Mouse (Mus musculus): ENCODE data around the gene Gm40460.
A peak's percentile ranks its signal among the peaks of the same experiment; 100 is the strongest.
"Not testable (repeated sequence)": the region's sequence is repeated elsewhere in the genome, so short reads cannot be mapped to it uniquely, and the experiment has no call there.

Gm40460 gene

DNA sequence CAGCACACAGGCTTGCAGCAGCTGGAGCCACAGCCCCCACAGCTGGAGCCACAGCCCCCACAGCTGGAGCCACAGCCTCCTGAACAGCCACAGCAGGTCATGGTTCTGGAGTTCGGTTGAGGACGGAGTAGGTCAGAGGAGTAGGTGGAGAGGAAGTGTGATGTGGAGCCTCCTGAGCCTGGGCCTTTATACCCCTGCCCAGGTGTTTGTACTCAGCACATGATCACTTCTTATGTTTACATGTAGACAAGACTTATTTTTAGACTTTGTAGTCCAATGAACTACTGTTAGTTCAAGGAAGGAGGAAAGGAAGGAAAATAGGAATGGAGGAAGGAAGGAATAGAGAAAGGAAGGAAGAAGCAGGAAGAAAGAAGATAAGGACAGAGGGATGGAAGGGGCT lies at the start of gene Gm40460:
Gm40460 (minus strand) TSS at position 101 of the 400 bp plus-strand sequence.
- no peak for DNase-seq (ENCODE audit: low spot score)

DNA sequence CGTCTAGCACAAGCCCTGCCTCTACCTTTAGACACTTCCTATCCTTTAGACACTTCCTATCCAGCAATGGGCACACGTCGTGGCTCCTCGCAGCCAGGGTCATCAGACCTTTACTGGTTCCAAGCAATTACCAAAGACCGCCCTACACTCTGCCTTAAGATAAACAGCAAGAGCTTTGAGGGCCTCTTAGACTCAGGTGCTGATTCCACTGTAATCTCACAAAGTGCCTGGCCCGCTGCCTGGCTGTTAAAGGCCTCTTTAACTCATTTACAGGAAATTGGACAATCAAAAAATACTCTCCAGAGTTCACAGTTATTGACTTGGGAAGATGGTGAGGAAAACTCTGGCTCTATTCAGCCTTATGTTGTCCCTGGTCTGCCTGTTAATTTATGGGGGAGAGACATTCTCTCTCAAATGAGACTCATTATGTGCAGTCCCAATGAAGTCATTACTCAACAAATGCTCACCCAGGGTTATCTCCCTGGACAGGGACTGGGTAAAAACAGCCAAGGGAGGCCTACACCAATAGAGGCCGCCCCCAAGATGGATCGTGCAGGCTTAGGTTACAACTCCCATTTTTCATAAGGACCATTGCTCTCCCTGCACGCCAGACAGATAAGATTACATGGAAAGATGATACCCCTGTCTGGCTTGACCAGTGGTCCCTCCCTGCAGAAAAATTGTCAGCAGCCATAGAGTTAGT lies 45.2 kb upstream of the Gm40460 start:
- DNase-seq (ENCODE audit: low spot score): not testable (repeated sequence)

- DNase-seq (ENCODE audit: low spot score): peak; percentile 4
These were observed 44.4 kb upstream of the Gm40460 start for GRCm38 (mm10) chr7:142285130-142285835.

DNA sequence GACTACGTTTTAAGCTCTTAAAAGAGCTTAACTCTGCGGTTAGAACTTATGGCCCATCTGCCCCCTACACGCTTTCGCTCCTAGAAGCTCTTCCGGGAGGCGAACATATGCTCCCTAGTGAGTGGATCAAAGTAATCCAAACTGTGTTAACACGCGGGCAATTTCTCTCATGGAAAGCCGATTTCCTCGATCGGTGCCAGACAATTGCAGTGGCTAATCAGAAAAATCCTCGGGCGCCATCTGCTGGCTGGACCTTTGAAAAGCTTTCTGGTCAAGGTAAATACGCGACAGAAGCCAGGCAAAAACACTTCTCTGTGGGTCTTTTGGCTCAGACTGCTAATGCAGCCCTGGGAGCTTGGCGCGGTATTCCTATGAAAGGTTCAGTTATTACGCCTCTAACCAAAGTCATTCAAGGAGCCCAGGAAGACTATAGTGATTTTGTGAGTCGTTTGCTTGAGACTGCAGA lies 43.8 kb upstream of the Gm40460 start:
- peak; percentile 77 for DNase-seq (ENCODE audit: low spot score)

DNA sequence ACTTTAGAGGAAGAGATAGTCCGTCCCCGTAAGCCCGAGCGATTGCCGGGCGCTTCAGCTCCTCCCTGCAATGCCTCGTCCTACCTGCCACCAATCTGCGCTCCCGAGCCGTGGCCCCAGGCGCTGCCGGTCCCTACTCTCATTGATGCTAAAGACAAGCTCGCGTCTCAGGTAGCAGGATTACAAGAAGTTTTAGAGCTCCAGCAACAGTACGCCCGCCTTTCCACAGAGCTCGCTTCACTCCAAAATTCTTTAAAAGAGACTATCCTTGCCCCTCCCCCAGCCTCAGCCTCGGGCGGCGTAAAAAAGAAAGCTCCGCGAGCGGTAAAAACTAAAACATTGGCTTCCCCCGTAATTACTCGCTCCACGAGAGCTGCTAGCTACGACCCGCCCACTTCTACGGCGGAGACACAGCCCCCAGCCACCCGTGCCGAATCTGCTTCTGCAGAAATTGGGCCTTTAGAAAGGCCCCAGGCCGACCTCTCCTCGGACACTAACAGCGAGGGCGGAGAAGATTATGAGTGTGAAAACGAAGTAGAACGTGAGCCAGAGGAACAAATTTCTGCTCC lies 43.2 kb upstream of the Gm40460 start:
- DNase-seq (ENCODE audit: low spot score): peak; percentile 5

DNA sequence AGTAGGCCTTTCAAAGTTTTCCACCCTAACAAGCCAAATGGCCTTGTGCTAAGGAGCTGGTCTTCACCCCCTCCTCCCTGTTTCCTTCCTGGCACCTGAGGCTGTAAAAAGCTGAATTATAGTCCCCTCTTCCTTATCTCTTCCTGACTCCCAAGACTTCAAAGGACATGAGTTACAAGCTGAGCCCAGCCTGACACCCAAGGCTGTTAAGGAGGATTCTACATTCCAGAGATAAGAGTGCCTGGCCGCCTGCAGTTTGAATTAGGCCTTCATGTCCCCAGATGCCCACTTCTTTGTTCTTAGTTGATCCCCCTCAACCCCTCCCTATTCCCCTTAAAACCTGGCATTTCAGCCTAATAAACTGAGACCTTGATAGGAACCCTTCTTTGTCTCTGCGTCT lies 42.0 kb upstream of the Gm40460 start:
- DNase-seq (ENCODE audit: low spot score): not testable (repeated sequence)

- not testable (repeated sequence) for DNase-seq (ENCODE audit: low spot score)
These were observed 38.4 kb upstream of the Gm40460 start for GRCm38 (mm10) chr7:142279291-142279690.

DNA sequence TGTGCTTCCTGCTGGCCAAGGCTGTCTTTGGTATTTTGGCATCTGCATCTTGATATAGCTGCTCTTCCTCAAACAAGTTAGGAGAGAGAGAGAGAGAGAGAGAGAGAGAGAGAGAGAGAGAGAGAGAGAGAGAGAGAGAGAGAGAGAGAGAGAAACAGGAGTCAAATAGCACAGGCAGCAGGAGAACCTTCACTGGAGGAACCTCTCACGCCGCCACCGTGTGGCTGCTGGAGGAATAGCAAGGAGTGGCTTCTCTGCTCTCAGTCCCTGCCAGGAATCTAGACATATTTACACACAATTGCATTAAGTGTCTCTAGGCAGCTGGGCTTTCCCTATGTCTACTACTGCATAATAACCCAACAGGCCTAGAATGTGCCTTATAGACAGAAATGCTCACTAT lies 37.3 kb upstream of the Gm40460 start:
- DNase-seq (ENCODE audit: low spot score): peak; percentile 23

- DNase-seq (ENCODE audit: low spot score): not testable (repeated sequence)
These were observed 33.4 kb upstream of the Gm40460 start, which contains the start of gene Gm4559 for GRCm38 (mm10) chr7:142274263-142274662. Gene Gm4559, minus strand, starts transcription at chr7:142274363.

DNA sequence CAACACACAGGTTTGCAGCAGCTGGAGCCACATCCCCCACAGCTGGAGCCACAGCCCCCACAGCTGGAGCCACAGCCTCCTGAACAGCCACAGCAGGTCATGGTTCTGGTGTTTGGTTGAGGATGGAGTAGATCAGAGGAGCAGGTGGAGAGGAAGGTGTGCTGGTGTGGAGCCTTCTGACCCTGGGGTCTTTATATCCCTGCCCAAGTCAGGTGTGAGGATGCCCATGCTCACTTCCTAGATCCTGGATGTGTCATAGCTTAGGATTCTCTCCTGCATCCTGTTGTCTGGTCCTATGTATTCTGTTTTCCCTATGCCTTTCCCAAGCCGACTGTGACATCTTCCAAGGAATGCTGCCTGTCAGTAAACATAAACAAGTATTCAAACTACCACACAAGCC lies 17.4 kb upstream of the Gm40460 start, which contains the start of gene Gm2431:
Gm2431 (minus strand) TSS at position 101 of the 400 bp plus-strand sequence.
- not testable (repeated sequence) for DNase-seq (ENCODE audit: low spot score)

DNA sequence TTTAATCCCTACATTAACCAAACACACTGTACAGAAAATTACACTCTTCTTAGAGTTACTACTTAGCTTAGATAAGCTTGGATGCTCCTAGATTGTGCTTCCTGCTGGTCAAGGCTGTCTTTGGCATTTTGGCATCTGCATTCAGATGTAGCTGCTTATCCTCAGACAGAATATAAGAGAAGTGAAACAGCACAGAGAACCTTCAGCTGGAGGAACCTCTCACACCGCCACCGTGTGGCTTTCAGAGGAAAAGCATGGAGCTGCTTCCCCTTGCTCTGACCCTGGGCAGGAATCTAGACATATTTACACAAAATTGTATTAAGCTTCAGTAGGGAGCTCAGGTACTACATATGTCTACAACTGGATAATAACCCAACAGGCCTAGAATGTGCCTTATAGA lies 14.6 kb upstream of the Gm40460 start:
- no peak for DNase-seq (ENCODE audit: low spot score)

DNA sequence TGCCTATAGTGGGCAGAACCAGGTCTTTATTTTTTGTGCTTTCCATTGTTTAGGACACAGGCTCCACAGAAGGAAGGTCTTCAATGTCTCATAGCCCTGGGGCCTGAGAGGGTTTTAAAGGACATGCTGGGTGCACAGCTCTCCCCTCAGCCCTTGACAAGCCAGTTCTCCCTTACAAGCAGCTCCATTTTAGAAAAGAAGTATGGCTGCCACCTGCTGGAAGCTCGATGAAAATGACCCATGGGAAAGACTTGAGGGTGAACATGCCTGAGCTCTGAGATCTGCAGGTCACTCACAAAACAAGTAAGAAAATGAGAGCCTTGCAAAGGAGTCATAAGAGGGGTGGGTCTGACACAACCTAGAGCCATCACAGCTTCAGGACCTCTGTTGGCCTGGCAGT lies 8.9 kb upstream of the Gm40460 start:
- DNase-seq (ENCODE audit: low spot score): peak; percentile 1

- no peak for DNase-seq (ENCODE audit: low spot score)
These were observed 9.3 kb downstream of the Gm40460 start for GRCm38 (mm10) chr7:142231540-142231939.

DNA sequence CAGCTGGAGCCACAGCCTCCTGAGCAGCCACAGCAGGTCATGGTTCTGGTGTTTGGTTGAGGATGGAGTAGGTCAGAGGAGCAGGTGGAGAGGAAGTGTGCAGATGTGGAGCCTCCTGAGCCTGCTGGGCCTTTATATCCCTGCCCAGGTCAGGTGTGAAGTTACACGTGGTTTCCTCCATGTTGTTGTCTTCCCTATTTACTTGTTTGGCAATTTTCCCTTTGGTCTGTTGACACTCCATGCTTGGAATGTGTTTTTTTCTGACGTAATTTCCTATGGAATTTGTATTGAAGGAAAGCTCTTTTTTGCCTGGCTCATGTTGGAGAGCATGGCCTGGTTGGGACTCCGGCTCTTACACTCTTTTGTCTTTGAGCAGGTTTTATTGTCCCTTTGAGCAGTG lies 11.0 kb downstream of the Gm40460 start, which contains the start of gene Krtap5-5:
Krtap5-5 (minus strand) TSS at position 101 of the 400 bp plus-strand sequence.
- DNase-seq (ENCODE audit: low spot score): not testable (repeated sequence)

DNA sequence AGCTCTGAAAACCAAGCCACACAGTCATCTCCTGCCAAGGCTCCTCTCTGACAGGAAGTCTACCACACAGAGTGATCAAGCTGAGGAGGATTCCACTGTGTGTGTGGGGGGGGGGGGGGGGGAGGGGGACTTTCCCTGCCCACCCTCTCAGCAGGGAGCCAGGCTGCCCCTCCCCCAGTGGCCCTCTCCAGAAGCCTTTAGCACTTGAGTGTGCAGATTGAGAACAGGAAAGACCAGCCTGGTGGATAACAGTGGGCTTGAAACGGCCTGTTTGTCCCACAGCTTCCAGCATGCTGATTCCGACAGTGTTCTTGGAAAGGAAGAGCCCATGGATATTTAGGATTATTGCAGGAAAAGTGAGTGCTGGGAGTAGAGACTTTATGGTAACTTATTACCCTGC lies 16.4 kb downstream of the Gm40460 start:
- DNase-seq (ENCODE audit: low spot score): no peak

DNA sequence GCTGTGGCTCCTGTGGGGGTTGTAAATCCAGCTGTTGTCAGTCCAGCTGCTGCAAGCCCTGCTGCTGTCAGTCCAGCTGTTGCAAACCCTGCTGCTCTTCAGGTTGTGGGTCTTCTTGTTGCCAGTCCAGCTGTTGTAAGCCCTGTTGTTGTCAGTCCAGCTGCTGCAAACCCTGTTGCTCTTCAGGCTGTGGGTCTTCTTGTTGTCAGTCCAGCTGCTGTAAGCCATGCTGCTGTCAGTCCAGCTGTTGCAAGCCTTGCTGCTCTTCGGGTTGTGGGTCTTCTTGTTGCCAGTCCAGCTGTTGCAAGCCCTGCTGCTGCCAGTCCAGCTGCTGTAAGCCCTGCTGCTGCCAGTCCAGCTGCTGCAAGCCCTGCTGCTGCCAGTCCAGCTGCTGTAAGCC lies 28.7 kb downstream of the Gm40460 start:
- DNase-seq (ENCODE audit: low spot score): not testable (repeated sequence)

GRCm38 (mm10) chr7:142211559-142211958 lies 29.3 kb downstream of the Gm40460 start, which contains the start of gene Gm7579:
Gene Gm7579, plus strand, starts transcription at chr7:142211859.
- no peak for DNase-seq (ENCODE audit: low spot score)

DNA sequence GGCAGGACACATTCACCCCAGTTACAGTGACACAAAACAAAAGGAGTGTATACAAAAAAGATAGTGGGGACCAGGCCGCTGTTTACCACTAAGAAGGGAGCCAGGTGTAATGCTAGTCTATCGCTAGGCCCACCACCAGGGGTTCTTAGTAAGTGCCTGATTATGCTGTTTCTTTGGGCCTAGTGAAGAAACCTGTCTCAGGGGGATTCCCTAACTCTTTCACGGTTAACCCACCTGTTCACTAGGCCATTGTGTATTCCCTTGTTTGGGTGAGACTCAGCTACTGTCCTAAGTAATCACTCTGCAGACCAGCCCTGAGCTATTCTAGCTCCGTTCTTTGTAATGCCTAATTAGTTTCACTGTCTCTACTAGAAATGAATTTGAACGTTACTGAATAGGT lies 34.0 kb downstream of the Gm40460 start:
- not testable (repeated sequence) for DNase-seq (ENCODE audit: low spot score)

- no peak for DNase-seq (ENCODE audit: low spot score)
These were observed 35.4 kb downstream of the Gm40460 start for GRCm38 (mm10) chr7:142205488-142205887.

DNA sequence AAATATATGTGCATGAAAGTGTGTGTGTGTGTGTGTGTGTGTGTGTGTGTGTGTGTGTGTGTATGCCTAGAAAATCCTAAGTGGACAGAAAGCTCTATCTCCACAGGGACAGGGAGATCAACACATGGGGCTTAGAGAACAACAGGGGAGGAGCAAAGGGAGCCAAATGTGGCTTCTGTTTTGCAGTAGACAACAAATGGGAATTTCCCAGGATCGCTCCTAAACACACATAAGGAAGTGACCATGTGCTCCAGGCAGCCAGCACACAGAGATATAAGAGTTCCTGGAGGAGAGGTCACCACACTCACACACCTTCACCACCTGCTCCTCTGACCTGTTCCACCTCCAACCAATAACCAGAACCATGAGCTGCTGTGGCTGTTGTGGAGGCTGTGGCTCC lies 39.8 kb downstream of the Gm40460 start, which contains the start of gene Krtap5-3:
Krtap5-3 (plus strand) TSS at position 301 of the 400 bp plus-strand sequence.
- DNase-seq (ENCODE audit: low spot score): no peak

- DNase-seq (ENCODE audit: low spot score): no peak
These were observed 42.1 kb downstream of the Gm40460 start for GRCm38 (mm10) chr7:142198748-142199147.
